Mouse (Mus musculus) spleen, adult 2 months (tissue): ENCODE results near the gene Hpgd.
"Not testable (repeated sequence)": the region's sequence is repeated elsewhere in the genome, so short reads cannot be mapped to it uniquely, and the experiment has no call there.

Experiments
- CTCF ChIP-seq: fragments of 200-500 bp; IDR thresholded peaks from 2 replicates; pipeline ENCODE4 v1.5.1; 2011; ENCODE audit warnings: mild to moderate bottlenecking, inconsistent platforms; ENCODE audit not compliant: insufficient read depth, insufficient read length, insufficient replicate concordance; ENCODE audit errors: extremely low read depth
- POLR2A ChIP-seq: fragments of 200-500 bp; IDR thresholded peaks from 2 replicates; pipeline ENCODE4 v1.6.1; 2011; ENCODE audit warnings: low read depth, low read length, inconsistent platforms

DNA sequence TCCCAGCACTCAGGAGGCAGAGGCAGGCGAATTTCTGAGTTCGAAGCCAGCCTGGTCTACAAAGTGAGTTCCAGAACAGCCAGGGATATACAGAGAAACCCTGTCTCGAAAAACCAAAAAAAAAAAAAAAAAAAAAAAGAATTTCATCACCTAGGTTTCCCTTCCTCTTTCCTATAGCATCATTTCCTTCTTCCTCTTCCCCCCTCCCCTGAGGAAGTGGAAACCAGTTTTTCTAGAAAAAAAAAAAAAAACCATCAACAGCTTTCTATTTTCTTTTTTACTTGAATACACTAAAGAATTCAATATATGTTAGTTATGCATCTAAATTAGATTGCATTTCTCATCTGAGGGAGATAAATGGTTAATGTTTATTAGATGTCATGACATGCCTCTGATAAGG lies 6.9 kb downstream of the Hpgd start:
- TF ChIP-seq POLR2A, CTCF: not testable (repeated sequence)
